Mouse (Mus musculus) neural tube, embryonic 10.5 days (tissue): ENCODE results near the gene Mecom.
"Not testable (repeated sequence)": the region's sequence is repeated elsewhere in the genome, so short reads cannot be mapped to it uniquely, and the experiment has no call there.

ENCODE experiments used
- DNase-seq: peaks from one replicate; pipeline ENCODE4 v3.0.0-alpha.2; 2017; ENCODE audit warnings: low spot score; ENCODE audit errors: extremely low spot score

The Mecom gene

GRCm38 (mm10) chr3:30255828-30256227 is 292.0 kb downstream of the Mecom start:
- no peak for DNase-seq

GRCm38 (mm10) chr3:30254451-30254850 is 293.4 kb downstream of the Mecom start:
- no peak for DNase-seq

GRCm38 (mm10) chr3:30253714-30254113 is 294.1 kb downstream of the Mecom start:
- DNase-seq = no peak

- DNase-seq = no peak
Measured at GRCm38 (mm10) chr3:30248656-30249384, 299.0 kb downstream of the Mecom start.

- DNase-seq = no peak
Measured at GRCm38 (mm10) chr3:30247256-30247655, 300.6 kb downstream of the Mecom start.

GRCm38 (mm10) chr3:30246431-30247041 is 301.3 kb downstream of the Mecom start:
- no peak for DNase-seq

- no peak for DNase-seq
Measured at GRCm38 (mm10) chr3:30245950-30246349, 301.9 kb downstream of the Mecom start.

- no peak for DNase-seq
Measured at GRCm38 (mm10) chr3:30244401-30244871, 303.4 kb downstream of the Mecom start.

GRCm38 (mm10) chr3:30243776-30244275 is 304.0 kb downstream of the Mecom start:
- DNase-seq = no peak

GRCm38 (mm10) chr3:30239416-30239815 is 308.4 kb downstream of the Mecom start:
- DNase-seq = no peak

GRCm38 (mm10) chr3:30237493-30237892 is 310.3 kb downstream of the Mecom start:
- no peak for DNase-seq

GRCm38 (mm10) chr3:30234018-30234417 is 313.8 kb downstream of the Mecom start:
- no peak for DNase-seq

- DNase-seq = no peak
Measured at GRCm38 (mm10) chr3:30227964-30228670, 319.7 kb downstream of the Mecom start.

- no peak for DNase-seq
Measured at GRCm38 (mm10) chr3:30226928-30227370, 320.9 kb downstream of the Mecom start.

GRCm38 (mm10) chr3:30225200-30225599 is 322.6 kb downstream of the Mecom start:
- not testable (repeated sequence) for DNase-seq

GRCm38 (mm10) chr3:30220701-30221412 is 327.0 kb downstream of the Mecom start:
- no peak for DNase-seq

- no peak for DNase-seq
Measured at GRCm38 (mm10) chr3:30219891-30220290, 327.9 kb downstream of the Mecom start.

- DNase-seq = no peak
Measured at GRCm38 (mm10) chr3:30219190-30219884, 328.5 kb downstream of the Mecom start.

- no peak for DNase-seq
Measured at GRCm38 (mm10) chr3:30214607-30215006, 333.2 kb downstream of the Mecom start.

GRCm38 (mm10) chr3:30213540-30214170 is 334.2 kb downstream of the Mecom start:
- DNase-seq = no peak
